Mouse (Mus musculus) lung, postnatal 0 days (tissue): Measurements from ENCODE around the gene Dnajb8. TPM values are rescaled to one million over a fixed set of nuclear protein-coding genes. Genes with fewer than 3 reads are reported as not detected.
A peak's percentile ranks its signal among the peaks of the same experiment; 100 is the strongest.

Source experiments
- ATAC-seq: fragments of 200-750 bp; cut with Nextera tagmentation; 2 replicates; pipeline ENCODE4 v1.8.0; 2017; ENCODE audit warnings: moderate library complexity
- DNase-seq: peaks from one replicate; pipeline ENCODE4 v3.0.0-alpha.2; 2016; ENCODE audit warnings: low spot score
- H3K27ac ChIP-seq: fragments of 300-500 bp; sonication (generic); 2 replicates; pipeline ENCODE4 v1.5.1; 2014; ENCODE audit warnings: antibody characterized with exemption, mild to moderate bottlenecking, low read length, mixed read lengths
- H3K27me3 ChIP-seq: fragments of 300-500 bp; sonication (generic); replicated peaks from 2 replicates; pipeline ENCODE4 v1.6.1; 2014; ENCODE audit warnings: low read length, mixed read lengths; ENCODE audit not compliant: insufficient read depth
- H3K36me3 ChIP-seq: fragments of 300-500 bp; sonication (generic); 2 replicates; pipeline ENCODE4 v1.6.1; 2014; ENCODE audit warnings: low read length, mixed read lengths; ENCODE audit not compliant: insufficient read depth
- H3K4me1 ChIP-seq: fragments of 300-500 bp; sonication (generic); 2 replicates; pipeline ENCODE4 v1.6.1; 2014; ENCODE audit warnings: antibody characterized with exemption, low read depth, low read length, mixed read lengths; ENCODE audit not compliant: insufficient read depth
- H3K4me2 ChIP-seq: fragments of 300-500 bp; sonication (generic); replicated peaks from 2 replicates; pipeline ENCODE4 v1.6.1; 2014; ENCODE audit warnings: low read depth, mild to moderate bottlenecking, low read length, moderate library complexity, mixed read lengths
- H3K4me3 ChIP-seq: fragments of 300-500 bp; sonication (generic); 2 replicates; pipeline ENCODE4 v1.5.1; 2014; ENCODE audit warnings: low read depth, low read length
- H3K9ac ChIP-seq: fragments of 300-500 bp; sonication (generic); replicated peaks from 2 replicates; pipeline ENCODE4 v1.6.1; 2014; ENCODE audit warnings: low read depth, mild to moderate bottlenecking
- H3K9me3 ChIP-seq: fragments of 300-500 bp; sonication (generic); 2 replicates; pipeline ENCODE4 v1.6.1; 2016; ENCODE audit warnings: low read length, mixed read lengths
- CTCF ChIP-seq: IDR thresholded peaks from 2 replicates; pipeline ENCODE4 v1.5.1; 2016; ENCODE audit warnings: antibody characterized with exemption, mild to moderate bottlenecking
- EP300 ChIP-seq: IDR thresholded peaks from 2 replicates; pipeline ENCODE4 v1.6.1; 2016; ENCODE audit warnings: antibody characterized with exemption, mild to moderate bottlenecking, control low read depth
- WGBS: fragments of 180-500 bp; shearing (Covaris S2); extraction: QIAGEN DNeasy Blood & Tissue Kit; methylation state at CpG from one replicate; pipeline ENCODE4 v1.1.7; 2014; 5-methylcytosine and 5-hydroxymethylcytosine counted together
- polyA plus RNA-seq: library from polyadenylated mRNA; unstranded; fragments of >200 nt; fragmentation: Nextera tagmentation; extraction: Ambion mirVana; gene quantifications from 2 replicates; pipeline ENCODE4 v1.2.1, GENCODE M21; 2015

Dnajb8 gene
- polyA plus RNA-seq, 1 experiment from 2014 or later: not detected

DNA sequence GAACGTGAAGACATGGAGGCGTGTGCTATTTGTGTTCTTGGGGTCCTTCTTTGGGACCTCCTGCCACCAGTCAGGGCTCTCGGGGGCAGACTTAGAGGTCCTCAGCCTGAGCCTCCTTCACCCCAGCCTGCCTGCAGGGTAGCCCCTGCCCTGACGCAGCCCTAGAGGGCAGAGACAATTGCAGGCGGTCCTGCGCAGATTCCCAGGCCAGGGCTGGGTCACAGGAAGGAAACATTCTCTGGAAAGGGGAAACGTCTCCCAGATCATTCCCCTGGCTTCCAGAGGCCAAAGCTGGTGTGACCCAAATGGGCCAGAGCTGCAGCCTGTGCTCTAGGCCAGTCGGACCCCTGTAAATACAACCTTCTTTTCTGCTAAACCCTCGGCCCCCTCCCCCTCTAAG lies 16.1 kb upstream of the Dnajb8 start:
- peaks cover 34% of the 10 kb centered on the region for H3K27me3 ChIP-seq
- H3K27ac ChIP-seq: no peak overlapping the region
- peak; percentile 22 for DNase-seq

DNA sequence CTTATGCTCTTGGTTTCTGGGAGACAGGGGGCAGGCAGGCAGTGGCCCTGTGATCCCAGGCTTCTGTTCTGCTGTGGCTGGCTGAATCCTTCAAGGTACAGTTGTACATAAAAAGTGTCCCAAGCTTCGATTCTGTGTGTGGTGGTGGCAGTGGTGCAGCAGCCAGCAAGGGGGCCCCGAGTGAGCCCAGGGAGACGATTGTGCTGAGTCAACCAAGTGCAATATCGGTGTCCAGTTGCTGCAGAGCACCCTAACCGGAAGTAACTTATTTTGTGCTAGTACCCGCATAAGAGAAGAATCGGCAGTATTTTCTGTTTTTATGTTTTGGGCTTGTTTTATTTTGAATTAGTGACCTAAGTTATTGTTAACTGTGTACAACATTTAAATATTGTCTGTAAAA lies 15.5 kb upstream of the Dnajb8 start:
- Histone ChIP-seq H3K4me2 (no peak overlapping the region), H3K9ac (no peak overlapping the region)

More for the DNA sequence above, 16.1 kb upstream of the Dnajb8 start:
- Histone ChIP-seq H3K4me3 (no peak overlapping the region), H3K9me3 (no peaks in the 10 kb centered on the region), H3K9ac (no peak overlapping the region), H3K36me3 (no peaks in the 10 kb centered on the region), H3K4me2 (no peak overlapping the region), H3K4me1 (0 out of 2 replicates have a peak, but pooled peaks cover 4% of the 10 kb centered on the region)
- 22% methylated on average over 9 of the region's 9 CpGs for WGBS
- TF ChIP-seq EP300 (no peak), CTCF (peak; percentile 30)
- peak; percentile 62 for ATAC-seq

DNA sequence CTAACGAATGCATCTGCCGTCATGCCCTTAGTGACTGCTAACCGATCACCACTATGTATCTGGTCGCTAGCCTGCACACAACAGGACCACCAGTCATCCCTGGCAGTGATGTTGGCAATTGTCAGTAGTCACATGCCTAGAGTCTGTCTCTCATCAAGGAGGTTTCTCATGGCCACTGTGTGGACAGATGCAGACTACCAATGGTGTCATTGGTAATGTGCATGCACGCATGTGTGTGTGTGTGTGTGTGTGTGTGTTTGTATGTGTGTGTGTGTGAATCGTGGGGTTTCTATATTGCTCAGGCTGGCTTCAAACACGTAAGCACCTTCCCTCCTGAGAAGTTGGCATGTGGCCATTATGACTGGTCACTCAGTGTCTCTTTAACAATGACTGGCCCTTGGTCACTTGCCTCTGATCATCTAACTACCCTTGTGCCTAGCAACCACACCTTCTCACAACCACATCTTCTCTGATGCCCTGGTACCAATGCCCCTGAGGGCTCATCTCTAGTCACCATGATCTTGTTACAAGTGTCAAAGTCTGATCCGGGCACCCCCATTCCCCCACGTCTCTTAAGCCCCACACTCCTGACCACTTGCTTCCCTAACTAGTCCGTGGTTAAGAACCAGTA lies 14.6 kb upstream of the Dnajb8 start:
- WGBS: 82% methylated on average over 10 of the region's 10 CpGs
- no peak for ATAC-seq
- Histone ChIP-seq H3K36me3 (no peaks in the 10 kb centered on the region), H3K9me3 (no peaks in the 10 kb centered on the region), H3K9ac (no peak overlapping the region), H3K27me3 (peaks cover 27% of the 10 kb centered on the region), H3K27ac (no peak overlapping the region), H3K4me2 (no peak overlapping the region), H3K4me1 (0 out of 2 replicates have a peak, but pooled peaks cover 4% of the 10 kb centered on the region), H3K4me3 (no peak overlapping the region)
- TF ChIP-seq EP300 (no peak), CTCF (no peak)
- DNase-seq: no peak

More for the DNA sequence above, 15.5 kb upstream of the Dnajb8 start:
- TF ChIP-seq EP300: no peak
- no peak for TF ChIP-seq CTCF
- peaks cover 34% of the 10 kb centered on the region for H3K27me3 ChIP-seq
- no peaks in the 10 kb centered on the region for H3K9me3 ChIP-seq
- DNase-seq (no peak), ATAC-seq (no peak)
- H3K36me3 ChIP-seq: no peaks in the 10 kb centered on the region
- H3K27ac ChIP-seq: no peak overlapping the region
- 53% methylated on average over 7 of the region's 7 CpGs for WGBS
- H3K4me1 ChIP-seq: 0 out of 2 replicates have a peak, but pooled peaks cover 4% of the 10 kb centered on the region
- H3K4me3 ChIP-seq: no peak overlapping the region

DNA sequence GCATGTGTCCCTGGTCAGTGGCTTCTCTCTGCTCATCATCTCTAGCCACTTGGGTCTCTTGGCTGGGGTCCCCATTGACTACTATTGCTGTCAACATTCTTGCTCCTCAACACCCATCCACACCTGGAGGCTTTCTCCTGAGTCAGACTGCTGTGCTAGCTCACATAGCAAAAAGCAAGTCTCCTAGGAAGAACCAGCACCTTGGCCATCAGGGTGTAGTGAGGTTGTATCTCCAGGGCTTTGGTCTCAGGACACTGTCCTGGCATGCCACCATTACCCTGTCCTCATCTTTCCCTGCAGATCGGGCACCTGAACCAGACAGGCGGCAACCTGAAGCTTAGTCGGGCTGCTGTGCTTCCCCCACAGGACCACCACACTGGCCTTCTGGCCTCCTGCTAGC lies 13.7 kb upstream of the Dnajb8 start:
- Histone ChIP-seq H3K4me3 (no peak overlapping the region), H3K27ac (no peak overlapping the region; the same call in 1 of the 2 replicates), H3K4me2 (no peak overlapping the region), H3K9ac (no peak overlapping the region), H3K4me1 (0 out of 2 replicates have a peak, but pooled peaks cover 4% of the 10 kb centered on the region), H3K9me3 (no peaks in the 10 kb centered on the region), H3K36me3 (no peaks in the 10 kb centered on the region), H3K27me3 (peaks cover 26% of the 10 kb centered on the region)
- no peak for TF ChIP-seq EP300
- TF ChIP-seq CTCF: no peak
- 95% methylated on average over 3 of the region's 3 CpGs for WGBS
- no peak for ATAC-seq
- DNase-seq: no peak

DNA sequence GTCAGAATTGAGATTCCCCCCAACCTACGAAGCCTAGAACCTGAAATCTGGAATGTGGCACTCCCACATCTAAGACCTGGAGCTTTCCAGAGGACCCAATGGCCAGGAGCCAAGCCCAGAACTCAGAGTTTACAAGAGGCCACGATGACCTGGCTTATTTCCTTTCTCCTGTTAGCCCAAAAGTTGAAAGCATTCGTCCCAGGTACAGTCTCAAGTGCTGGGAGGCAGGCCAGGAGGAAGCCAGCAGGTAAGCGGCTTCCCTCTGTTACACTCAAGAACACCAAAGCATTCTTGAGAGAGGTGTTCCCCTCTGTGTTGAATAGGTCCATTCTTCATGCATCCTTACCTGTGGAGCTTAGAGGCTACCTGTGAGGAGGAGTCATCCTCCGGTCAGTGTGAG lies 12.6 kb upstream of the Dnajb8 start:
- H3K4me1 ChIP-seq: no peaks in the 10 kb centered on the region
- H3K27me3 ChIP-seq: peaks cover 15% of the 10 kb centered on the region
- TF ChIP-seq EP300 (no peak), CTCF (no peak)
- no peaks in the 10 kb centered on the region for H3K9me3 ChIP-seq
- H3K9ac ChIP-seq: no peak overlapping the region
- ATAC-seq (no peak), DNase-seq (peak; percentile 45)
- 47% methylated on average over 5 of the region's 5 CpGs for WGBS
- H3K36me3 ChIP-seq: no peaks in the 10 kb centered on the region
- no peak overlapping the region for H3K4me2 ChIP-seq
- no peak overlapping the region for H3K27ac ChIP-seq
- no peak overlapping the region for H3K4me3 ChIP-seq

DNA sequence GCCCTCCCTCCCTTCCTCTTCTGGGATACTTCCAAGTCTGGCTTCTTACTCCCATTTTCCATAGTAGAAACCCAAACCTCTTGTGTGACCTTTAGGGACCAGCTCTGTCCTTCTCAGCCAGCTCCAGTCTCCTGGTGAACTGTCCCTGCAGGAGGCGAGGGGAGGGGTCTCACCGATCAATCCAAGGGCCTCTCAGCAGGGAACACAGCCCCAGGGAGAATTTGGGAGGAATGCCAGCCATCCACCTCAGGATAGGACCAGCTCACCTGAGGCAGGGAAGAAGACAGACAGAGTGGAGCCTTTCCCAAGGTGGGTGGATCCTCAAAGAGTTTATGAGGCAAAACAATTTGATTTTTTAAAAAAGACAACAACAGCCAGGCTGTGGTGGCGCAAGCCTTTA lies 11.9 kb upstream of the Dnajb8 start:
- ATAC-seq (no peak), DNase-seq (no peak)
- Histone ChIP-seq H3K4me3 (no peak overlapping the region), H3K9me3 (no peaks in the 10 kb centered on the region), H3K27ac (no peak overlapping the region), H3K9ac (no peak overlapping the region), H3K4me1 (no peaks in the 10 kb centered on the region), H3K27me3 (peaks cover 8% of the 10 kb centered on the region; the same call in 1 of the 2 replicates), H3K4me2 (no peak overlapping the region), H3K36me3 (no peaks in the 10 kb centered on the region)
- TF ChIP-seq CTCF: no peak
- no peak for TF ChIP-seq EP300
- 74% methylated on average over 3 of the region's 3 CpGs for WGBS
